Mouse (Mus musculus): ENCODE measurements around the gene Gm6592. TPM values are rescaled to one million over a fixed set of nuclear protein-coding genes. Genes with fewer than 3 reads are reported as not detected.

Gene Gm6592
- polyA plus RNA-seq (2014; fragmentation: Illumina TruSeq; extraction: RNeasy Lipid Tissue Mini Kit (QIAGEN cat#74804); ENCODE audit: insufficient read depth, low read depth, low replicate concordance) = not detected

GRCm38 (mm10) chrX:8843694-8844093 is at the start of gene Gm6592:
Gene Gm6592 (plus strand): TSS chrX:8843994.

GRCm38 (mm10) chrX:8803391-8803790 is 40.4 kb upstream of the Gm6592 start, which contains the start of gene Ssxb5:
Gene Ssxb5 (plus strand): TSS chrX:8803691.

DNA sequence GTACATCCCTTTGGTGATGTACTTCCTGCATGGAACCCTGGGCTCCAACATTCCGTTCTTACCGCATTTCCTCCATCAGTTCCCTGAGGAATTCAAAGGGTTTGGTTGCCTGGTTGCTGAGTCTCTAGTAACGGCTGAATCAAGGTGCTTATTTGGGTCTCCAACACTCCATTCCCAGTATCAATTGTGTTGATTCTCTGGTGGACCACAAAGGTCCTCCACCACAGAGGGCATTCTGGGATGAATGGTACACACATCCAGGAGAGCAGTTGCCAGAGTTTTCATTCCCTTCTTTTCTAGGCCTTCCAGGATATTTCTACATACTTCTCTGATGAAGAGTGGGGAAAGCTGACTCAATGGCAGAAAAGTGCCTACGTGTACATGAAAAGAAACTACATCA is 30.2 kb downstream of the Gm6592 start, which contains the start of gene Gm5751:
Gene Gm5751, plus strand, starts transcription at position 301 of the 400 bp plus-strand sequence.

GRCm38 (mm10) chrX:8892343-8893155 is 48.8 kb downstream of the Gm6592 start, which contains the start of gene B630019K06Rik:
Gene B630019K06Rik (plus strand): TSS chrX:8892382.

Other genes starting within 250 kb of the Gm6592 start
- not detected for gene Ssxb8, start 153.2 kb upstream of the Gm6592 start, polyA plus RNA-seq (2014; fragmentation: Illumina TruSeq; extraction: RNeasy Lipid Tissue Mini Kit (QIAGEN cat#74804); ENCODE audit: insufficient read depth, low read depth, low replicate concordance)
- gene Ssx9, start 95.6 kb upstream of the Gm6592 start, polyA plus RNA-seq (2014; fragmentation: Illumina TruSeq; extraction: RNeasy Lipid Tissue Mini Kit (QIAGEN cat#74804); ENCODE audit: insufficient read depth, low read depth, low replicate concordance) = not detected
- gene Ssxb5, start 40.3 kb upstream of the Gm6592 start, polyA plus RNA-seq (2014; fragmentation: Illumina TruSeq; extraction: RNeasy Lipid Tissue Mini Kit (QIAGEN cat#74804); ENCODE audit: insufficient read depth, low read depth, low replicate concordance) = not detected
- gene Gm5751, start 30.3 kb downstream of the Gm6592 start, polyA plus RNA-seq (2014; fragmentation: Illumina TruSeq; extraction: RNeasy Lipid Tissue Mini Kit (QIAGEN cat#74804); ENCODE audit: insufficient read depth, low read depth, low replicate concordance) = not detected
- gene B630019K06Rik, start 48.4 kb downstream of the Gm6592 start, polyA plus RNA-seq (2014; fragmentation: Illumina TruSeq; extraction: RNeasy Lipid Tissue Mini Kit (QIAGEN cat#74804); ENCODE audit: insufficient read depth, low read depth, low replicate concordance) = 1.3 TPM
- gene Fthl17b, start 119.0 kb downstream of the Gm6592 start, polyA plus RNA-seq (2014; fragmentation: Illumina TruSeq; extraction: RNeasy Lipid Tissue Mini Kit (QIAGEN cat#74804); ENCODE audit: insufficient read depth, low read depth, low replicate concordance) = not detected
- gene Fthl17c, start 132.6 kb downstream of the Gm6592 start, polyA plus RNA-seq (2014; fragmentation: Illumina TruSeq; extraction: RNeasy Lipid Tissue Mini Kit (QIAGEN cat#74804); ENCODE audit: insufficient read depth, low read depth, low replicate concordance) = not detected
- gene Fthl17d, start 142.8 kb downstream of the Gm6592 start, polyA plus RNA-seq (2014; fragmentation: Illumina TruSeq; extraction: RNeasy Lipid Tissue Mini Kit (QIAGEN cat#74804); ENCODE audit: insufficient read depth, low read depth, low replicate concordance) = not detected
- gene Fthl17e, start 189.5 kb downstream of the Gm6592 start, polyA plus RNA-seq (2014; fragmentation: Illumina TruSeq; extraction: RNeasy Lipid Tissue Mini Kit (QIAGEN cat#74804); ENCODE audit: insufficient read depth, low read depth, low replicate concordance) = not detected
- not detected for gene Fthl17f, start 219.0 kb downstream of the Gm6592 start, polyA plus RNA-seq (2014; fragmentation: Illumina TruSeq; extraction: RNeasy Lipid Tissue Mini Kit (QIAGEN cat#74804); ENCODE audit: insufficient read depth, low read depth, low replicate concordance)